In the genomic region with DNA sequence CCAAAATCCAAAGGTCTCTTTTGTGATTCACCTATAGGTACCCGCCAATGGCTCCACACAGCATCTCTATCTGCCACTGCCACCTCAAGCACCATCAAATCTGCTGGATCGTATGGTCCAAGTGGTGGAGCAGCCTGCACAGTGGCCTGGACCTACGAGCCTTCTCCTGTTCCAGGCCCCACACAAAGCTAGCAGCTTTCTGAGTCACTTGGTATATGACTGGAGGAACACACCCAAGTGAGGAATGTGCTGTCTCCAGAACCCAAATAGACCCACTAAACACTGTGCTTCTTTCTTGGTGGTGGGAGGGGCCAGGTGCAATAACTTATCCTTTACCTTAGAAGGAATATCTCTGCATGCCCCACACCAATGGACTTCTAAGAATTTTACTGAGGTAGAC, we compare ENCODE assay signal across 39 mouse cellular contexts. TPM values are rescaled to one million over a fixed set of nuclear protein-coding genes. Genes with fewer than 3 reads are reported as not detected.
"Had no signal": no experiment of that assay in that cellular context is flagged by ENCODE, and none has a peak within 500 bp of the region (broad histone marks: within the 10 kb centered on the region; RNA-seq: fewer than 3 reads in every experiment).

No protein-coding gene starts in this region.

- H3K9me3 ChIP-seq: heart, embryonic 13.5 days; heart, embryonic 15.5 days; hindbrain, embryonic 13.5 days; hindbrain, embryonic 15.5 days; limb, embryonic 13.5 days; limb, embryonic 15.5 days; liver, embryonic 12.5 days had no signal

- H3K36me3 ChIP-seq: heart, embryonic 13.5 days; heart, embryonic 15.5 days; hindbrain, embryonic 13.5 days; hindbrain, embryonic 15.5 days; limb, embryonic 13.5 days; limb, embryonic 15.5 days; liver, embryonic 12.5 days had no signal

- DNase-seq: gastrocnemius, postnatal 14 days; gastrocnemius, postnatal 36 days; heart, adult 18-20 months; heart, postnatal 14 days; heart, postnatal 36 days; kidney, adult 18-20 months; kidney, adult 8-10 months; kidney, postnatal 10 days; kidney, postnatal 25 days; kidney, postnatal 4 days; left cerebral cortex, postnatal 4 days had no signal

- H3K4me3 ChIP-seq: heart, embryonic 13.5 days; heart, embryonic 15.5 days; hindbrain, embryonic 13.5 days; hindbrain, embryonic 15.5 days; layer of hippocampus, adult 2 months; limb, embryonic 13.5 days; limb, embryonic 15.5 days; liver, embryonic 12.5 days had no signal

- H3K4me1 ChIP-seq: hindbrain, embryonic 13.5 days; hindbrain, embryonic 15.5 days; limb, embryonic 13.5 days; limb, embryonic 15.5 days had no signal

- ATAC-seq: hindbrain, postnatal 0 days had no signal

- H3K27ac ChIP-seq: heart, embryonic 13.5 days; heart, embryonic 15.5 days; hindbrain, embryonic 13.5 days; hindbrain, embryonic 15.5 days; hindbrain, postnatal 0 days; layer of hippocampus, adult 2 months; limb, embryonic 13.5 days; limb, embryonic 15.5 days; liver, embryonic 12.5 days; liver, embryonic 14.5 days had no signal

- H3K27me3 ChIP-seq: heart, embryonic 15.5 days; hindbrain, embryonic 13.5 days; hindbrain, embryonic 15.5 days; limb, embryonic 13.5 days; limb, embryonic 15.5 days had no signal

- H3K9ac ChIP-seq: heart, embryonic 13.5 days; heart, embryonic 15.5 days; hindbrain, embryonic 13.5 days; hindbrain, embryonic 15.5 days; limb, embryonic 13.5 days; limb, embryonic 15.5 days; liver, embryonic 12.5 days; liver, embryonic 14.5 days had no signal

- H3K4me2 ChIP-seq: heart, embryonic 11.5 days; heart, embryonic 13.5 days; heart, embryonic 15.5 days; hindbrain, embryonic 13.5 days; hindbrain, embryonic 15.5 days; limb, embryonic 13.5 days; limb, embryonic 15.5 days; liver, embryonic 12.5 days had no signal

RNA-seq across cellular contexts. Expression of gene Lrrc31, which starts 6.3 kb away (rescaled TPM):
- total RNA-seq: gastrocnemius, adult 18-20 months; gastrocnemius, adult 8-10 months; gastrocnemius, postnatal 14 days; gastrocnemius, postnatal 36 days; hematopoietic stem cell, adult 5-6 weeks; hindbrain, postnatal 0 days; layer of hippocampus, adult 2 months; layer of hippocampus, postnatal 10 days; layer of hippocampus, postnatal 25 days; left cerebral cortex, adult 18-20 months; left cerebral cortex, adult 8-10 months; left cerebral cortex, postnatal 10 days; left cerebral cortex, postnatal 25 days; left cerebral cortex, postnatal 4 days; liver, adult 2 months had no signal
- polyA plus RNA-seq: heart, embryonic 11.5 days; heart, embryonic 13.5 days; heart, embryonic 15.5 days; hindbrain, embryonic 11.5 days; hindbrain, embryonic 15.5 days; hindbrain, postnatal 0 days; limb, embryonic 13.5 days; liver, adult 2 months; liver, embryonic 12.5 days; liver, embryonic 14.5 days had no signal

RNA-seq across cellular contexts. Expression of gene Samd7, which starts 40.1 kb away (rescaled TPM):
- total RNA-seq: gastrocnemius, adult 18-20 months; gastrocnemius, adult 8-10 months; gastrocnemius, postnatal 36 days; heart, adult 18-20 months; heart, postnatal 14 days; heart, postnatal 36 days; hematopoietic stem cell, adult 5-6 weeks; layer of hippocampus, adult 2 months; layer of hippocampus, postnatal 25 days; left cerebral cortex, adult 18-20 months; left cerebral cortex, postnatal 10 days; left cerebral cortex, postnatal 25 days; liver, adult 2 months had no signal
- polyA plus RNA-seq: gonadal fat pad, adult 2 months; heart, embryonic 11.5 days; heart, embryonic 13.5 days; heart, embryonic 15.5 days; heart, postnatal 0 days; hindbrain, embryonic 11.5 days; hindbrain, embryonic 13.5 days; hindbrain, postnatal 0 days; intestine, embryonic 14.5 days; kidney, embryonic 14.5 days; kidney, embryonic 16.5 days; limb, embryonic 11.5 days; limb, embryonic 13.5 days; limb, embryonic 15.5 days; liver, adult 2 months; liver, embryonic 12.5 days had no signal

RNA-seq across cellular contexts. Expression of gene Lrrc34, which starts 58.3 kb away (rescaled TPM):
- total RNA-seq: gastrocnemius, adult 18-20 months; gastrocnemius, adult 8-10 months; gastrocnemius, postnatal 14 days; gastrocnemius, postnatal 36 days; heart, postnatal 14 days; heart, postnatal 36 days; layer of hippocampus, postnatal 25 days; left cerebral cortex, adult 18-20 months had no signal
- polyA plus RNA-seq: liver, adult 2 months had no signal
